Mouse (Mus musculus): ENCODE results near the gene Cacna1c. TPM values are rescaled to one million over a fixed set of nuclear protein-coding genes. Genes with fewer than 3 reads are reported as not detected.

Gene Cacna1c
- polyA plus RNA-seq, 1 experiment from 2014 or later, result 5.2 TPM

DNA sequence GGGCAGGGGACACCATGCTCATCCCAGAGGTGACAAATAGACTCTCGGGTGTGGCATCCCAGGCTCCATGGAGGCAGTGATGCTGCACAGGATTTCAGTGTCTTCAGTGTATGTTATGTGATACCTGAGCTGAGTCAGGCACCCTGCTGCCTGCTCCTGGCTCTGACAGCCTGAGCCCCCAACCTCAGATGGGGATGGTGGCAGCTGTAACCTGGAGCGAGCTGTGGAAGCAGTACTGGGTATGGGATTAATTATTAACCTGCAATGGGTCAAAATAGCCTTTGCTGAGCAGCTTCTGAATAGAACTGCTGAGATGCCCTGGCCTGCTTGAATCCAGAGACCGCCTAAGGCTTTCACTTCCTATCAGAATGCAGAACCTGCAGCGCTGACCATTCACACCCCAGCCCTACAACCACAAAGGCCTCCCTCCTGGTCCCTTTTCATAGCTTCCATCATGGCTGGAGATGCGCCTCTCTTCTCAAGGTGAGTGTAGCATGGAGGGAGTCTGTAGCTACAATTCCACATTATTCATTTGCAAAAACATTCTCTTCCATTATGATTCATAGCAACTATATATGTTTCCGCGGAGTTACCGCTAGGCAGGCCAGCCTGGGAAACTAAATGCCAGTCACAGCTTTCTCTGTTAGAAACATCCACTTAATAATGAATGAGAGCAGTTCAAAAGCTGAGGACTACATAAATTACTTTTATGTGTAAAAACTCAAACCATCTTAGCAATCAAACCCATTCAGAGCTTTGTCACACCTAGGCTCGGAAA lies 206.0 kb downstream of the Cacna1c start:
- WGBS, result 75% methylated on average over 9 of the region's 9 CpGs
- no peaks in the 10 kb centered on the region for H3K27me3 ChIP-seq
- H3K27ac ChIP-seq, result peak overlapping the region; percentile 58
- no peaks in the 10 kb centered on the region for H3K9me3 ChIP-seq
- H3K36me3 ChIP-seq, result no peaks in the 10 kb centered on the region
- no peak overlapping the region for H3K4me2 ChIP-seq (replicated peaks)
- peaks cover 7% of the 10 kb centered on the region for H3K4me1 ChIP-seq (replicated peaks)
- no peak overlapping the region for H3K4me3 ChIP-seq (replicated peaks)
- 0 out of 2 replicates have a peak overlapping the region, but pooled peaks have one; percentile 10 for H3K9ac ChIP-seq (replicated peaks)
- ATAC-seq, result peak; percentile 67; the same call in 1 of the 2 replicates

DNA sequence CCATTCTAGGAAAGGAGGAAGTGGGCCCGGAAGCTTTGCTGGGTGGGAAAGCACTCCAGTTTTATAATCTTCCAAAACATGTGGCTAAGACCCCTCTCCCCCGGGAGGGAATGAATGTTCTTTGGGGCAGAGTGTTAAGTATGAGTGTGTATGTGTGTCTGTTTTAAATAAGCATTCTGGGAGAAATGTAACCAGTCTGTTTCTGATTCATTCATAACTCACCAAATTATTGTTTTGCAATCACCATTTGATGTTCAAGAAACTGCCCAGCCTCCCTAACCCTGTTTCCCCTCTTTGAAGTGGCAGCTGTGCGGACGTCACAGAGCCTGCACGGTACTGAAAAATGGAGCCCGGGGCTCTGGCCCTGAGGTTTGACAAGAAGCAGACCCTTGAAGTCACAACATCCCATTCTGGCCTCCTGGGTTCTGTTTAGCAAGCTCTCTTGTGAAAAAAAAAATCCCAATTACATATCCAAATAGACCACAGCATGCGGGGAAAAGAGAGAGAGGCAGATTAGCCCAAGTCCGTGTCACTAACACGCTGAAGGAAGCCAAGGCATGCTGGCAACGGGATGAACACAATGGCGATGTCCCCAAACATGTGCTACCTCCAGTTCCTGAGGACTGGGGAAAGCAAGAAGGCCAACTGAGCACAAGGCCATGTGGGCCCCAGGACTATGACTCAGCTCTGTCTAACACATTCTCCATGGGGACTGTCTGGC lies 211.9 kb downstream of the Cacna1c start:
- H3K27me3 ChIP-seq, result no peaks in the 10 kb centered on the region
- H3K9ac ChIP-seq (replicated peaks), result no peak overlapping the region
- no peaks in the 10 kb centered on the region for H3K36me3 ChIP-seq
- 57% methylated on average over 11 of the region's 11 CpGs for WGBS
- ATAC-seq, result no peak
- no peak overlapping the region for H3K4me3 ChIP-seq (replicated peaks)
- peaks cover 11% of the 10 kb centered on the region for H3K4me1 ChIP-seq (replicated peaks)
- no peak overlapping the region for H3K27ac ChIP-seq
- no peak overlapping the region for H3K4me2 ChIP-seq (replicated peaks)
- no peaks in the 10 kb centered on the region for H3K9me3 ChIP-seq

DNA sequence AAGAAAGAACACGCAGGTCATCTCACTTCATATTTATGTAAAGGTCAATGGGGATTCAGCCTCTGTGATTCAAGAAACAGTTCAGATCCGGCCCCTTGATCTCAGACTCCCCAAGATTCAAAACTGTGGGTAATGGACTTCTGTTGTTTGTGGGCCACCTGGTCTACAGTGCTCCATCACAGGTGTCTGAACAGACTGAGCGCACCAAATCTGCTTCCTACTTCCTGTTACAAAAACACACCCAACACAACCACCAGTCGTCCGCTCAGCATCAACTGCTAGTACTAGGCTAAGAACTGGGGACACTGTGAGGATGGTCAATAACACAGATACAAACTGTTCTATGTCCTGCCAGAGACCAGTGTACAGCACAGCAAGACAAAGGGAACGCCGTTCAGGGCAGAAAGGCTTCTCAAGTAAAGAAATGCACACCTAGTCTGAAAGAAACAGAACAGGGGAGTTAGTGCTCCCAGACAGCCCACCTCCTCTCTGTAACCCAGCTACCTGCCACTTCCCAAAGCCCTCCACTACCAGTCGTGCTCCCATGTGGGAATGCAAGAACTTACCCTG lies 212.7 kb downstream of the Cacna1c start:
- Histone ChIP-seq H3K27me3 (no peaks in the 10 kb centered on the region), H3K9ac (replicated peaks) (no peak overlapping the region), H3K27ac (no peak overlapping the region), H3K36me3 (no peaks in the 10 kb centered on the region), H3K9me3 (no peaks in the 10 kb centered on the region), H3K4me2 (replicated peaks) (no peak overlapping the region), H3K4me3 (replicated peaks) (no peak overlapping the region), H3K4me1 (replicated peaks) (peaks cover 13% of the 10 kb centered on the region)
- no peak for ATAC-seq
- 87% methylated on average over 8 of the region's 8 CpGs for WGBS

DNA sequence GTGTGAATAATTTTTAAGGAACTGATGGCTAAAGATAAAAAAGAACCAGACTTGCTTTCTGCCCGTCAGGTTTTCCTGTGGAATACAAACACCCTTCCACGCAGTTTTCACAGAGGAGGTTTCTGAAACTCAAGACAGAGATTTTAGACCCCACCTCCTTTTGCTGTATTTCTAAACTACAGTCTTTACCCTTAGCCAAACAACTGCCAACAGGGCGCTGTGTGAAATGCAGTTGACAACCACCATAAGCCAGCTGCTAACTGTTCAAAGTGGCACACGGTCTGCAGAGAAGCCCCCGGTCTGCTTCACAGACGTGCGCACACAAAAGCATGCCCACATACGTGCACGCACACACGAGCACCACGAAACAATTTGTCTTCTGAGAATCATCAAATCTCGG lies 216.0 kb downstream of the Cacna1c start:
- 80% methylated on average over 12 of the region's 12 CpGs for WGBS
- no peak for ATAC-seq
- no peaks in the 10 kb centered on the region for H3K27me3 ChIP-seq
- no peak overlapping the region for H3K27ac ChIP-seq
- peaks cover 38% of the 10 kb centered on the region for H3K4me1 ChIP-seq (replicated peaks)
- no peak overlapping the region for H3K4me3 ChIP-seq (replicated peaks)
- H3K9me3 ChIP-seq, result no peaks in the 10 kb centered on the region
- no peaks in the 10 kb centered on the region for H3K36me3 ChIP-seq
- no peak overlapping the region for H3K9ac ChIP-seq (replicated peaks)
- no peak overlapping the region for H3K4me2 ChIP-seq (replicated peaks)

DNA sequence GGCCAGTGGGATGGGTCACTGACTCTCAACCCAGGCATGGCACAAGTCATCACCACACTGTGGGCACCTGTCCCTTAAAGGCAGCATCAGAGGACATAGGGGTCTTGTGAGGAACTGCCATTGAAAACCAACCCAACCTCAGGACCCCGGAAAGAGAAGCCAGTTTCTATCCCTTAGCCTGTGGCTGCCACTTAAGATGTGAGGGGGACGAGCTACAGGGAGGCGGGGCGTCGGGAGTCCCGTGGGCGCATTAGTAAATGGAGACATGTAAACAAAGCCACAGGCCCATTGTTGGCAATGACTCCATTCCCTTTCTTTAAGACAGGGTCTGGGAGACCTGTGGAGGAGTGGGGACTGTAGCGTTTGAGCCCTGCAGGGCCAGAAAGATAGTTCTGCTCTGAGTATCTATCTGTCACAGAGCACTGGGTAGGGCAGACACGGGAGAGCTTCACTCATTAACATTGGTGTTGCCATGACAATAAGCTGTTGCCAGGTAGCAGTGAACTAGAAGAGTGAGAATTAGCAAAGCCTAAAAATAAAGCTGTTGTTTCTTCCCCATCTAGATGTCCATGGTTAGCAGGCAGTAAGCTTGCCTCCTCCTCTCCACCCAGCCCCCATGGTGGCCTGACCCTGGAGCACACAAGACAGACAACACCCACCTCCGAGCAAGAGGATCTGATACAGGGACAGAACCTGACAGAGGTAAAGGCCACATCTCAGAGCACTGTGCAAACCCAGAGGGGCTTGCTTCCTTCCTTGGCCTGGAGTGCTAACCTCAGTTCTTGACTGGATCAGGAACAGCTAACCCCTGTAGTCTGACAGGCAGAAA lies 218.6 kb downstream of the Cacna1c start:
- peak; percentile 94 for ATAC-seq
- peak overlapping the region; percentile 29 for H3K4me2 ChIP-seq (replicated peaks)
- no peaks in the 10 kb centered on the region for H3K36me3 ChIP-seq
- WGBS, result 17% methylated on average over 10 of the region's 10 CpGs
- H3K4me3 ChIP-seq (replicated peaks), result no peak overlapping the region
- H3K4me1 ChIP-seq (replicated peaks), result peaks cover 26% of the 10 kb centered on the region
- peak overlapping the region; percentile 73 for H3K27ac ChIP-seq
- H3K9ac ChIP-seq (replicated peaks), result no peak overlapping the region
- no peaks in the 10 kb centered on the region for H3K27me3 ChIP-seq
- no peaks in the 10 kb centered on the region for H3K9me3 ChIP-seq

DNA sequence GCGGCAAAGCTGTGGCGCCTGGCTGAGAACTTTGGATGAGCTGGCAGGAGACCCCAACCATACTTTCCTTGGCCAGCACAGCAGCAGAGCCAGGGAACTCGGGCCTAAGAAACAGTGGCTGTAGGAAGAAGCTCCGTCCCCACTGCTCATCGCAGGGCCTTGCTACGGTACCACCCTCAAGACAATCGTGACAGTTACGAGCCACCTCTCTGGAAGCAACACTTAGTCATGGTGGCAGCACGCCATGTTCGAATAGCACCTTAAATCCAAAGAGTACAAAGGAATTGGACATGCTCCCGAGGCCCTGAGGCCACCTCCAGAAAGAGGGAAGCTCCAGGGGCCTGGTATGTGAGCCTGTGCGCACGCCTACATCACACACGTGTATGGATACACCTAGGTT lies 219.6 kb downstream of the Cacna1c start:
- H3K4me2 ChIP-seq (replicated peaks), result no peak overlapping the region
- H3K4me3 ChIP-seq (replicated peaks), result no peak overlapping the region
- ATAC-seq, result no peak
- H3K27me3 ChIP-seq, result no peaks in the 10 kb centered on the region
- WGBS, result 88% methylated on average over 14 of the region's 14 CpGs
- no peaks in the 10 kb centered on the region for H3K9me3 ChIP-seq
- H3K9ac ChIP-seq (replicated peaks), result no peak overlapping the region
- peaks cover 28% of the 10 kb centered on the region for H3K4me1 ChIP-seq (replicated peaks)
- H3K36me3 ChIP-seq, result no peaks in the 10 kb centered on the region
- no peak overlapping the region for H3K27ac ChIP-seq

DNA sequence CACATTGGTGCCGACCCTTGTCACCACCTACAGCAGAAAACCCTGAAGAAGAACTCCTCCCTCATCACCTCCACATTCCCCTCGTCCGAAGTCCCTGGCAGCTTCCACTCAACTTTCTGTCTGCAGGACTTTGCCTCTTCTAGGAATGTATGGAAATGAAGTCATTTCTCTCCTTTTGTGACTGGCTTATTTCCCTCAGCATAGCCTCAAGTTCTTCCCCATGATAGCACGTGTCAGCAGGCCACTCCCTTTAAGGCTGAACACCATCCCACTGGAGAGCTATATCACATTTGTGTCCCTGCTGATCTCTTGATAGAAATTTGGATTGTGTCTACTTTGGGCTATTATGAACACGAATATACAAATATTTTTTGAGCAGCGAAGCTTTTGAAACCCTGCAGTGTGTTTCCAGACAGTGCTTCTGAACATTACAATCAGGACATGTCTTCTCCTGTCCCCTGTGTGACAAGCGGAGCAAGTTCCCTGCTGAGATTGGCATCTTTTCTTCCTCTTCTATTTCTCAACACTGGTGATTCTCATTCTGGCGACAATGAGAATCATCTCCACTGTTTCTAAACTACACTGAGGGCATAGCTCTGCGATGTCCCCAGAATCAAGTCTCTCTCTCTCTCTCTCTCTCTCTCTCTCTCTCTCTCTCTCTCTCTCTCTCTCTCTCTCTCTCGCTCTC lies 224.2 kb downstream of the Cacna1c start:
- peaks cover 11% of the 10 kb centered on the region for H3K4me1 ChIP-seq (replicated peaks)
- no peak for ATAC-seq
- no peak overlapping the region for H3K4me3 ChIP-seq (replicated peaks)
- H3K4me2 ChIP-seq (replicated peaks), result no peak overlapping the region
- no peaks in the 10 kb centered on the region for H3K9me3 ChIP-seq
- no peak overlapping the region for H3K27ac ChIP-seq
- no peaks in the 10 kb centered on the region for H3K36me3 ChIP-seq
- H3K9ac ChIP-seq (replicated peaks), result no peak overlapping the region
- H3K27me3 ChIP-seq, result no peaks in the 10 kb centered on the region
- 66% methylated on average over 9 of the region's 10 CpGs for WGBS

DNA sequence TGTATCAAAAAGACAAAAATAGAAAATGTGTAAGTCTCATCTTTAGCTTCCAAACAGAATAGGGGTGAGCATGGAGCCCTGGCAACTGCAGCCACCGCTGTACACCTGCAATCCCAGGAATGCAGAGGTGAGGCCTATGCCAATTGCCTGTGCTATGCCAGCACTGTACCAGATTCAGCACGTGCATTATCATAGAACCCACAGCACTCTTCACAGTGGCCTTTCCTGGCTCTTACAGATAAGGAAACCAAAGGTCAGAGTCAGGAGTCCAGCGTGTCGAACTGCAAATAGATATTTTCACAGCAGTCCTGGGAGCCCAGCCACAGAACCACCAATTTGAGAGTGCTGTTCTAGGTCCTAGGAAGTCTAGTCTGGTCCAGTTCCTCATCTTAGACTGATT lies 227.4 kb downstream of the Cacna1c start:
- Histone ChIP-seq H3K27ac (no peak overlapping the region), H3K27me3 (no peaks in the 10 kb centered on the region), H3K36me3 (no peaks in the 10 kb centered on the region), H3K4me1 (replicated peaks) (peaks cover 2% of the 10 kb centered on the region; the same call in 1 of the 2 replicates), H3K9me3 (no peaks in the 10 kb centered on the region), H3K4me3 (replicated peaks) (no peak overlapping the region), H3K9ac (replicated peaks) (no peak overlapping the region), H3K4me2 (replicated peaks) (no peak overlapping the region)
- no peak for ATAC-seq
- WGBS, result 89% methylated on average over 4 of the region's 4 CpGs

DNA sequence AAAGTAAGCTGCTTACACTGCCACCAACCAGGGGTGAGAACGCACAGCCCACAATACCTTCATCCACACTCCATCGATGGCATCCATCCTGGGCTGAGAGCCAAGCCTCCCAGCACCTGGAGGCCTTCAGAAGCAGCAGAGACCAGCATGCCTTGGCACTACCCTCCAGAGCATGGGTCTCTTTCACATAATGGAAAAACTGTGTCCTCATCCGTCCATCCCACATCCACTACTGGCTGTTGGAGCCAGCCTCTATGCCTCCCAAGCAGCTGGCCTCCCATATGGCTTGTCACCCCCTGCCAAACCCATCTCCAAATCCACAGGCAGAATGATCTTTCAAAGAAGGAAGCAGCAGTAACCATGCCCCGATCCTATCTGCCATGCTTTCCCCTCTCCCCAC lies 229.3 kb downstream of the Cacna1c start:
- WGBS, result 80% methylated on average over 4 of the region's 4 CpGs
- Histone ChIP-seq H3K36me3 (no peaks in the 10 kb centered on the region), H3K27me3 (no peaks in the 10 kb centered on the region), H3K4me3 (replicated peaks) (no peak overlapping the region), H3K4me1 (replicated peaks) (peaks cover 4% of the 10 kb centered on the region; the same call in 1 of the 2 replicates), H3K27ac (no peak overlapping the region), H3K9ac (replicated peaks) (no peak overlapping the region), H3K4me2 (replicated peaks) (no peak overlapping the region), H3K9me3 (no peaks in the 10 kb centered on the region)
- ATAC-seq, result no peak

DNA sequence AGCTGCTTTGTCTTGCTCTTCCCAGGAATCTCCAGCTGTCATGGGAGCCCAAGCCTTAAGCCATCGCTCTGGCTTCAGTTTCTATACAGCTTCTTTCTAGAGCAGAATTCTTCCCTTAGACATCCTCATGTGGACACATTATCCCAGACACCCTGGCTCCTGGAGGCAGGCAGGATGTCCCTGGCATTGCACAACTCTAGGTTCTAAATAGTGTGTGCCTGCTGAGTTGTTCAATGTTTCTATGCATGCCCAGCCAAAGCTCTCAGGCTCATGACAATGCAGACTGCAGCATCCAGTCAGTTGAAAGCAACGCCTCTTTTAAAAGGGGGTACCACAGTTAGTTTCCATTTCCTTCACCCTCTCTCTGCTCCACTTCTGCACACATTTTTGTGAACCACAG lies 230.6 kb downstream of the Cacna1c start:
- H3K36me3 ChIP-seq, result no peaks in the 10 kb centered on the region
- WGBS, result 55% methylated on average over 2 of the region's 2 CpGs
- no peak overlapping the region for H3K4me2 ChIP-seq (replicated peaks)
- H3K27me3 ChIP-seq, result no peaks in the 10 kb centered on the region
- peaks cover 4% of the 10 kb centered on the region; the same call in 1 of the 2 replicates for H3K4me1 ChIP-seq (replicated peaks)
- H3K27ac ChIP-seq, result no peak overlapping the region
- no peaks in the 10 kb centered on the region for H3K9me3 ChIP-seq
- H3K4me3 ChIP-seq (replicated peaks), result no peak overlapping the region
- no peak overlapping the region for H3K9ac ChIP-seq (replicated peaks)
- no peak for ATAC-seq

DNA sequence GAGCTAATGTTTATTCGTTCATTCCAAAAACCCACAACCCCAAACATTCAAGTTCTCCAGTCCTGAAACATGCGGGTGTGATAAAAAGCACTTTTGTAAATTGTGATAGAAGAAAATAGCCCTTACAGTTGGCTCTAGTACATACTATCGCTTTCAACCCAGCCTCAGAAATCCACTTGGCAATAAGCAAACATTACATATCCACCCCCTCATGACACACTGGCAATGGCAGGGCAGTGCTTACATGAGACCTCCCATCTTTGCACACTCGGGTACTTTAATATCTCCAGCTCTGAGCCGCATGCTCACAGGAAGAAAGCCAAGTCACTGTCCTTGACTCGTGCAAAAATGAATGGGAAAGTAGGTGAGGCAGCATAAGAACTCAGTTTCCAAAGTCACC lies 232.4 kb downstream of the Cacna1c start:
- Histone ChIP-seq H3K4me1 (replicated peaks) (peaks cover 4% of the 10 kb centered on the region; the same call in 1 of the 2 replicates), H3K4me3 (replicated peaks) (no peak overlapping the region), H3K9ac (replicated peaks) (no peak overlapping the region), H3K4me2 (replicated peaks) (no peak overlapping the region), H3K36me3 (no peaks in the 10 kb centered on the region), H3K9me3 (no peaks in the 10 kb centered on the region), H3K27ac (no peak overlapping the region), H3K27me3 (no peaks in the 10 kb centered on the region)
- ATAC-seq, result no peak
- 90% methylated on average over 6 of the region's 6 CpGs for WGBS

Data from midbrain, embryonic 13.5 days (tissue).